Mouse (Mus musculus): ENCODE results near the gene Lypla2.

DNA sequence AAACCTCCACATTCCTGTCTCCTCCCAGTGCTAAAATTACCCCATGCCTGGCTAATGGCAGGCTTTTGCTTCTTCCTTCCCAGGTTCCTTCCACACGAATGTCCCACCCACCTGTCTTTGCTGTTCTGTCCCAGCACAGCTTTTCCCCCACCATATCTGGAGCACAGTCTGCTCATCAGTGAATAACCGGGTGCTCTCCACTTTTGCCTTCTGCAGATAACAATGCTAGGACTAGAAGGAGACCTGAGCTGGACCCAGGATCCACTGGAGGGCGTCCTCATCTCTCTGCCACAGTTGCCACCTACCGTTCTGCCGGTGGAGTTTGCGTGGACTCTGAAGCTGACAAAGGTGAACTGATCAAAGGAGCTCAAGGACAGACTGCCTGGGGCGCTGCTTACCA lies 33.6 kb downstream of the Lypla2 start:
- TF ChIP-seq CTCF (IDR thresholded peaks at IDR 0.05; ENCODE audit: low read depth, low read length), result no peak; the same call in 1 of the 2 replicates
- TF ChIP-seq POLR2A (IDR thresholded peaks at IDR 0.05; ENCODE audit: borderline replicate concordance, low read depth, low read length), result no peak

Data from bone marrow macrophage, adult 2 months (primary cell).